Mouse (Mus musculus): ENCODE measurements around the gene Tff3.

Tff3 gene

DNA sequence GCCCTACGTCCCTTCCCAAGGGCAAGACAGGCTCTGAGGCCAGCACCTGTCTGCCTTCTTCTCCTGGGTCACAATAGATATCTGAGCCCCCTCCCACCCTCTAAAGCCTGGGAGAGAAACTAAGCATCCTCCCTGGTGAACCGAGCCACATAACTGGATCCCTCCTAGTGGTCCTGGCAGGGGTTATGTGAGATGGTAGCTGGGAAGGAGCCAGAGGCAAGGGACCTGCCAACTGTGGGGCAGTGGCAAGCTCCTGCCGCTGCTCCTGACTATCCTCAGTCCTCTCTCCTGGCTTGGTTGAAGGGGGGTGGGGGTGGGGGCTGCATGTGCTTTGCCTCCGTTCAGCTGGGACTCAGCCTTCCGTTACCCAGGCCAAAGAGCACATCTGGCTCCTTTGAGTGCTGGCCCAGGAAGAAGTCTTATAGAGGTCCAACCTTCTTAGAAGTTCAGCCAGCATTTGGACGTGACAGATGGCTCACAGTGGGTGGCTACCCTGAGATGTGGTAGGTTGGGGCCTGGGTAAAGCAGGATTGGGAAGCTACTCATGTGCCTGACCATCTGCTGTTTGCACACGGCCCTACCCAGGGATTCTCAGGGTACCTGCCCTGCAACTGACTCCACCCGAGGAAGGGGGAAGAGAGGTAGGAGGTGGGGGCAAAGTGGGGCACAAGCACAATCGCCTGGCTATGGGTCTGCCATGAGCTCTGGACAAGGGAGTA is 3.7 kb downstream of the Tff3 start:
- in situ Hi-C loops (cut with MboI, MseI), result no loop called here

DNA sequence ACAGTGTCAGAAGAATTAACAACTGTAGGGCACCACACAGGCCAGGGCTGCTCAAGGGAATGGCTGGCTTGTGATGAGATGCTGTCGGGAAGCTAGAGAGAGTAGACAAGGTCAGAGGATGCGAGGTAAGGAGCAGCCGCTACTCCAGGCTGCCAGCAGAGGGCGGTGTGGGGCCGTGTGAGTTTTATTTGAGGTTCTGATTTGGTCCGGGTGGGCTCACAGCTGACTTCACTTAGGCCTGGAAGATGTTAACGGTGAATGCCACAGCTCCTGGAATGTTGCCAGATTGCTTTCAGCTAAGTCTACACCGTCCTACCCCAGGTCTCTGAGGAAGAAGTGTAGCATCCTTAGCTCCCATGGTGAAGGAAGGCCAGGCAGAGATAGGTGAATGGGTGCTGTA is 7.5 kb downstream of the Tff3 start:
- in situ Hi-C loops (cut with MboI, MseI), result no loop called here

DNA sequence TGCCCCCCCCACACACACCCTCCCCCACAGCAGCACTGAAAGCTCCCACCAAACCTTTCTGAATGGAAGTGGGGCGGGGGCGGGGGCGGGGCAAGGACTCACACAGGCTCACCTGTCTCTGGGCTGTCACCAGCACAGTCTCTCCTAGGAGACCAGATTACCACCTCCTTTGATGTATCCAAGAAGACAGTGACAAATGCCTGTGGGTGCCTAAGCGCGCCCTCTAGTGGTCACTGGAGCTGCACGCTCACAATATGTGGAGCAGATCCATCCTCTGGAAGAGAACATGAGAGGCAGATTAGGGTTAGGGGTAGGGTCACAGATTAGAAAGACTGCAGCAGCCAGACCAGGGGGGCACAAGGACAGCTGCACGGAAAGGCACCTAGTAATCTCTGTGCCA is 10.0 kb downstream of the Tff3 start:
- in situ Hi-C loops (cut with MboI, MseI), result no loop called here

DNA sequence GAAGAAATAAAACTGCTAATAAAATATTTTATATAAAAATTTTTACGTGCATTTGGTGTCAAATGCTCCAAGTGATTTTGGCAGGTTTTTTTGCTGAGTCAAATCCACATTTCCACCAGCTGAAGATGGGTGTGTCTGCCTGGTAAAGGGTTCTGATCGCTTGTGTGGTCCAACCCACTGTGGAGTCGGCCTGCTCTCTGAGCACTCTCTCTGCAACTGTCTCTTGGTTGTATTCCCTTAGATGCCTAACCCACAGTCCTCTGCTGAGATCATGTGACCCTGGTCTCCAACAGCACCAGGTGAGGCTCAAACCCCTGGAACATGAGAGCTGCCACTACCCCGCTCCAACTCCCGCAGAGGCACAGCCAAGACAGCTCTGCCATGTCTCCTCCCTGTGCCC is 11.5 kb downstream of the Tff3 start:
- in situ Hi-C loops (cut with MboI, MseI), result no loop called here

DNA sequence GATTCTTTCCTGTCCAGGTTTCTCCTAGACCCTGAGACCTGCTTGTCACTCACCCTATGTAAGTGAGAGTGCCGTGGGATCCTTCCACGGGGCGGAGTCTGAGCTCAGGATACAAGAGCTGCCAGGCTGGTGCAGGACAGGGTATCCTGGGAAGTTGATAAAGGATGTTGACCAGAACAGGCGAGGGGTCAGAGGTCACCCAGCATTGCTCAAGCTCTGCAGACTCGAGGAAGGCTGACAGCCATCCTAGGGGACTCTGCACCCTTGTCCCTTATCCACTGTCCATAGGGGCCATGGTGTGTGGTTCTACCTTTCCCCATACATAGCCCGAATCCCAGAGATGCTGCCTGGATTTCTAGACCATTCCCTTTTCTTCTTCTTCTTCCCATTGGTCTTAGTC is 13.4 kb downstream of the Tff3 start:
- in situ Hi-C loops (cut with MboI, MseI), result no loop called here

DNA sequence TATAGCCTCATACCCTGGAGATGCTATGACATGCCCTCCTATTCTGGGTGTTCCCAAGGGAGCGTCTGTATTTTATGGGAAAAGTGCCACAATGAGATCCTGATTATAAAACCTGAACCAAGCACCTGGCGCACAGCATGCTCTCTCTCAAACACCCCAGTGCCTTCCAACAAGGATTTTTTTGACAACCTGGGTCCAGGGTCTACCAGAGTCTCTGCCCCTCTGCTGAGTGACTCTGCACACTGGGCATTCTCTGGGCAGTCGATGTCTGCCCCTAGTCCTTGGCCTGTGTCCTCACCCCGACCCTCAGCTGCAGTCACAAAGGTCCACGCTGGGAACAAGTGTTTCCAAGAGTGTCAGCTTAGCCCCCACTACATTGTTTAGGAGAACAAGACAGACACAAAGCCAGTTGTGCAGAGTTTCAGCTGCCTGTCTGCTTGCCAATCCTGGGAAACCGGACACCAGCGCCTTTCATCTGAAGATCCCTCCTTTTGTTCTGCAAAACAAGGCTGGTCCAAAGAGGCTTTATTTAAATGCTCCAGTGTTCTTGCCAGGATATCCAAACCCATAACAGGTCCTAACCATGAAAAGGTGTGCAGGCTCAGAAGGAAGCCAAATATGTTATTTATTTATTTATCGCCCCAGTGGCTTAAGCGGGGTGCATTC is 16.1 kb downstream of the Tff3 start:
- in situ Hi-C loops (cut with MboI, MseI), result loop anchor here (5.0 kb wide), 1 partner anchor 101 kb away; no protein-coding TSS in a partner anchor

DNA sequence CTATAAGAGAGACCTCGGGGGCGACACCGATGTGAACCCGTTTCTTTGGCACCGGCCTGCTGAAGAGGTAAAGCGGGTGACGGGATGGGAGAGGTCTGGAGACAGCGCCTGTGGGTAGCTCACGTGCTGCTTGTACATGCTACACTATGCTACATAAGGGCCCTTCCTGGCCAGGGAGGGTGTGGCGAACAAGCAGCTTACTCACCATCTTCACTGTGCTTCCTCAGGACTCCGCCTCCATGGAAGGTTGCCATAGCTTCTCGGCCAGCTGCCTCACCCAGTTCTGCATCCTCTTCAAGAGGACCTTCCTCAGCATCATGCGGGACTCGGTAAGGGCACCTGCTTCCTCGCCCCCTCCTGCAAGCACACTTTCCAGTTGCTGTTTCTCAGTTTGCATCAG is 21.1 kb downstream of the Tff3 start:
- in situ Hi-C loops (cut with MboI, MseI), result no loop called here

DNA sequence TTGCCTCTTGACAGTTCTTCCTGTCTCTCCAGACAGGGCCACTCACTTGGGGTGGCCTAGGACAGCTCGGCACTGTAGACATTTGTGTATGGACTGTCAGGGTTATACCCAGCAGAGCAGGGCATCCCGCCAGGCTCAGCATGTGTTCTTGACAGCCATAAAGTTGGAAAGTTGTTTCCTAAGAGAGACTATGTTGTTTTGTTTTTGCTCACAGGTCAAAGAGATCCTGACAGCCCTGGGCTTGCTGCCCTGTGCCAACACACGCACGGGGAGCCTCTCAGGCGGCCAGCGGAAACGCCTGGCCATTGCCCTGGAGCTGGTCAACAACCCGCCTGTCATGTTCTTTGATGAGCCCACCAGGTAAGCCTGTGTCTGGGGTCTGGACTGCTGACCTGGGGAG is 25.6 kb downstream of the Tff3 start:
- in situ Hi-C loops (cut with MboI, MseI), result no loop called here

DNA sequence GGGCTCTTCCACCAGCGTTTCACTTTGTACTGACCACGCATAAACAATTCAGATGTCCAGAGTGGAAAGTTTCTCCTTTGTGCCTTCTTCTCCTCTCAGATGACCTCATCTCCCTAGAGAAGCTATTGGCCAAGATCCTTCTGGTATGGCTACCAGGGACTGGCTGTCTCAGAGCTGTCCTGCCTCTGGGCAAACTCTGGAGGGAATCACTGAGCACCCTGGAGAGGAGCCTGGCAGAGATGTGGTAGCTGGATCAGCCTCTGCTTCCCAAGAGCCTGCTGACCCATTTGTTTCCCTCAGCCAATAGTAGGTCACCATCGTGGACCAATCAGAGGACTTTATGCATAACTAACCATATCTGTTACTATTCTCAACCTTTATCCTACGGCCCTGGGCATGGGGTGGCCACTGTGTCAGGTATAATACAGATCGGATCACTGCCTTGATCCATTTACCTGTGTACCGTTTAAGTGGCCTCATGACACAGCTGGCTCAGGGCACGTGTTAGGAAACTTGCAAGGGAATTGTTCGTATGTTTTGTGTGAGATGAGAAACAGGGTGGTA is 26.4 kb downstream of the Tff3 start:
- in situ Hi-C loops (cut with MboI, MseI), result no loop called here

DNA sequence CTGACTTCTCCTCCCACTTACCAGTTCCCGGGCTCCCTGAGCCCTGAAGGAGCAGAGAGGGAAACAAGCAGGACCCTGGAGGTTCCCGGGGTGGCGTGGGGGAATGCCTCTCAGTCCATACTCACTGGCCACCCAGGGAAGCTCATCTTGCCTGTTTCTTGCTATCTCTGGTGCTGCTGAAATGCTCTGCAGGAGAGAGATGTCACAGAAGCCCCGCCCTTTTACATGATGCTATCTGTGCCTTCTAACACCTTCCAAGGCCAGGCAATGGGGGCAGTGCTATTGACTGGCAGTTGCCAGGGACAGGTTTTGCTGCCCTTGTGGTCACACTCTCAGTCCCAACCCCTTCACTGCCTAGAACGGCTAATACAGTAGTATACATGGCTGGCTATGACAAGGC is 30.7 kb downstream of the Tff3 start:
- in situ Hi-C loops (cut with MboI, MseI), result loop anchor here (10.0 kb wide), 1 partner anchor 964 kb away; no protein-coding TSS in a partner anchor

DNA sequence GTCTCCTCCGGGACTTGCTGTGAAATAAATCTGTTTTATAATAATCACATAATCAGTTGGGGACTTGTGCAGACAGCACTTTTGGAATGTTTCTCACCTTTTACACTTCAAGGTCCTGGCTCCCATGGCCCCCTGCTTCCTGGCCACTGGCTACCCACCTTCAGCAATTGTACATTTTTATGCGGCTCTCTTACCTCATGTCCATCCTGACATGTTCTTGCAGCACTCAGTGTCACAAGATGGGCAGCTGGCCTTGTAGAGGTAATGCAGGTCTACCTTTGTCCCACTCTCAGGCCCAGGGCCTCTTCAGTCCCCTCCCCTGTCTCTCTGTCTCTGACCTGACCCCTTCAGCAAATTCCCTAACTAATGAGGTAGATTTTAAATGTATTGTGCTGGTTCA is 32.6 kb downstream of the Tff3 start:
- in situ Hi-C loops (cut with MboI, MseI), result loop anchor here (10.0 kb wide), 1 partner anchor 962 kb away; no protein-coding TSS in a partner anchor

DNA sequence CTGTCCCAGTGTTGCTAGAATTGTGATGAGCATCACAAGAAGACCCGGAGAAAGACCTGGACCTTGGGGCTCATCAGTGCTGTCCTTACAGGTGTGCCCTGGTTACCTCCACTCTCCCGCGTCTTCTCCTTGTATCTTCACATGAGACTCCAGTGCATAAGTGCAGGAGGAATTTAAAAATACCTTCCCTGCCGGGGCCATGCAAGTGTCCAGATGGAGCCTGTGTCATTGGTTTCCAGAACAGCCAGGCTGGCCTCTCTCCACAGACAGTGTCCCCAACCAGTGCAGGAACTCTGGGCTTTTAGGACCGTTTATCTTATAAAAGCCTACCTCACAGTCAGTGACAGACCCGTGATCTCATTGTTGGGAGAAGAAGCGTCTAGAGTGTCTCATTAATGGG is 33.9 kb downstream of the Tff3 start:
- in situ Hi-C loops (cut with MboI, MseI), result loop anchor here (10.0 kb wide), 1 partner anchor 961 kb away; no protein-coding TSS in a partner anchor

DNA sequence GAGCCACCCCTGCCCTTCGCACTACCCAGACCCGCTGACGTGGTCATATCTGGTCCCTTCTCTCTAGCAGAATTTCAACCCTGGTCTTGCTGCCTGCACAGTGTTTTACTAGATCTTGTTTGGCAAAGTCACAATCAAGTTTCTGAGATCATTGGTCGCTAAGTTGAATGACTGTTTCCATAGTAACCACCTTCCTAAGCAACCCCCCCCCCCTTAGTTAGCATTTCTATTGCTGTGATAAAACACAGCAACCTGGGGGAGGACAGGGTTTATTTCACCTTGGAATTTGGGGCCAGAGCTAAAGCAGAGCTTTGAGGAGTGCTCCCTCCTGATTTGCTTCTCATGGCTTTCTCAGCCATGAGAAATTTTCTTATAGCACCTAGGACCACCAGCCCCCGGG is 34.7 kb downstream of the Tff3 start:
- in situ Hi-C loops (cut with MboI, MseI), result loop anchor here (10.0 kb wide), 1 partner anchor 960 kb away; no protein-coding TSS in a partner anchor

DNA sequence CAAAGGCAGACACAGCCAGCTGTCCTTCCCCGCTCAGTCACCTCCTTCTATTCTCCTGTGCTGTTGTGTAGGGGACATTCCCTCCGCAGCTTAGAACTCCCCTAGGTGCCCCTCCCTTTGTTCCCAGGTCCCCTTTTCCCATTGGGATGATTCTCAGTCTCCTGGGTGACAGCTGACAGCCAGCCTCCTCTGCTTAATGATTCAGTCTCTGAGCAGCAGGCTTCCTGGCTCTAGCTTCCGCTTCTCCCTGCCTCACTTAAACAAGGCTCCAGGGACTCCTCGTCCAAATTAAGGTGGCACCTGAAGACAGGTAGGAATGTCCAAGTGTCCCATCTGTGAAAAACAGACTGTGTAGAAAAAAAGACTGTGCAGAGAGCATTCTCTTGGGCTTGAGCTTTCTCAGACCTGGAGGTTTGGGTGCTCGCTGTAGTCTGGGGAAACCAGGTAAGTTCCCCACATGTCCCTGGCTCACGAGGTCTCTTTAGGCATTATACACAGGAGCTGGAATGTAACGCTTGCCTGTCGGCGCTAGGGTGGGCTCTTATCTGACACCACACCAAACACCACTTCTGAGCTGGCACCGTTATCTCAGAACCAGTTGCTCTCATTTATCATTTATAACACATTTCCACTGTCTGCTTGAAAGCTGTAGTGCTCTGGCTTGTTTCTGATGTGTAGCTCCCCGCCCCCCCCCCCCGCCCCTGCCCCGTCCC is 38.3 kb downstream of the Tff3 start:
- in situ Hi-C loops (cut with MboI, MseI), result loop anchor here (10.0 kb wide), 1 partner anchor 956 kb away; no protein-coding TSS in a partner anchor

DNA sequence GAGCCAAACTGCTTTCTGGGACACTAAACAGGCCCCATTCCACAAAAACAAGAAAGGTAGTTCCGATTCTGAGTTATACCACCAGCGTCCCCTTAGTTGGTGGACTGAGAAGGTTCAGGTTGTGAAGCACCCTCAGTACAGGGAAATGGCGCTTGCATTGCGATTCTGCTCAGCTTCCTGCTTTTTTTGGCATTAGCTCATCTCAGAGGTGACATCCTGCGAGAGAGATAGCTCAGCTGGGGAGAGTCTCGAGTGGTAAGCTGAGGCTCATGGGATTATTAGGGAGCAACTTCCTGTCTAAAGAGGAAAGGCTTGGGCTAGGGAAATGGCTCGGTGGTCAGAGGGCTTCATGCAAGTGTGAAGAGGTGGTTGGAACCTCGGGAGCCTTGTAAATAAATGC is 39.6 kb downstream of the Tff3 start:
- in situ Hi-C loops (cut with MboI, MseI), result loop anchor here (10.0 kb wide), 1 partner anchor 955 kb away; no protein-coding TSS in a partner anchor

DNA sequence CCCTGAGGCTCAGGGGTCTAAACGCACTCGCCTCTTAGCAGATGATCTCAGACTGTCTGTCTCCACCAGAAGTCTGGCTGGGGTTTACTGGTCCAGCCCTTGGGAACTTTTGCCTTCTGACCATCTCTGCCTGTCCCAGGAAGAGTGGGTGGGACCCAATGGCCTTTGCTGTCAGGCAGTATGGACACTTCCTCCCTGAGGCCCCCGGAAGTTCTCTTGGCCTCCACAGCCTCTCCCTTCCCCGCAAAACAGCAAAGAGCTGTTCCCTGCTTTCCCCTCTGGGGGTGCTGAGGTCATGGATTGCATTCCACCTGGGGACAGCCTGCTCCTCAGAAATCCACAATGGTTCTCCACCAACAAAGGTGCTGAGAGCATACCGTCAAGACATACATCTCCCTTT is 40.7 kb downstream of the Tff3 start:
- in situ Hi-C loops (cut with MboI, MseI), result no loop called here

DNA sequence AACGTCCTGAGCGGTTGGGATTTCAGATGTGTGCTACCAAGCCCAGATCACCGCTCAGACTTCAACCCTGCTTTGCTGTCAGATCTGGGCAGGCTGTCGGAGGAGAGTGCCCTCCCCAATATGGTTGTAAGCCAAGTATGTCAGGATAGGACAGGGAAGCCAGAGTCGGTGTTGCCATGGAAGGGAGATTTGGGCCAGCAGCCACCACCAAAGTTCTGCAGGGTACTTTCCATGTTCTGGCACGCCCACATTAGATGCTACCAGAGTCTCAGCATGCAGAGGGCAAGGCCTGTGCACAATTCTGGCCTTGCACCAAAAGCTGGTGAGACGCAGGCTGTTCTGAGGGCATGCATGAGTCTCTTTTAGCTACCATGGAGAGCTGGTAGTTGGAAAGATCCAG is 43.2 kb downstream of the Tff3 start:
- in situ Hi-C loops (cut with MboI, MseI), result no loop called here

DNA sequence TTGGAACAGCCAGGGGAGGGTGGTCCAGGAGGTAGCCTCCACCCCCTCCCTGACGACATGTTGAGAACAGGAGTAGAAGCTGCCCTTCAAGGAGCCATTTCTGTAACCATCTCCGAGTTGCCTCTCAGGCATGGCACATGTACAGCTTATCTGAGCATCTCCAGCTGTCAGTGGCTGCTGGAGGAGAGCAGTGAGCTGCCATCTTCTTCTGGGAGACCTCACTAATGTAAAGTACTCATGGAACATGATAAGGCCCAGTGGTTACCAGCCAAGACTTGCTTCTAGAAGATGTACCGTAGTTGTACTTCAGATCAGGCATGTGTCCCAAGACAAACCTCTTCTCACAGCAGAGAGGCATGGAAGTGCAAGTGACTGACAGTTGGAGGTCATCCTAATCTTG is 43.9 kb downstream of the Tff3 start:
- in situ Hi-C loops (cut with MboI, MseI), result no loop called here

DNA sequence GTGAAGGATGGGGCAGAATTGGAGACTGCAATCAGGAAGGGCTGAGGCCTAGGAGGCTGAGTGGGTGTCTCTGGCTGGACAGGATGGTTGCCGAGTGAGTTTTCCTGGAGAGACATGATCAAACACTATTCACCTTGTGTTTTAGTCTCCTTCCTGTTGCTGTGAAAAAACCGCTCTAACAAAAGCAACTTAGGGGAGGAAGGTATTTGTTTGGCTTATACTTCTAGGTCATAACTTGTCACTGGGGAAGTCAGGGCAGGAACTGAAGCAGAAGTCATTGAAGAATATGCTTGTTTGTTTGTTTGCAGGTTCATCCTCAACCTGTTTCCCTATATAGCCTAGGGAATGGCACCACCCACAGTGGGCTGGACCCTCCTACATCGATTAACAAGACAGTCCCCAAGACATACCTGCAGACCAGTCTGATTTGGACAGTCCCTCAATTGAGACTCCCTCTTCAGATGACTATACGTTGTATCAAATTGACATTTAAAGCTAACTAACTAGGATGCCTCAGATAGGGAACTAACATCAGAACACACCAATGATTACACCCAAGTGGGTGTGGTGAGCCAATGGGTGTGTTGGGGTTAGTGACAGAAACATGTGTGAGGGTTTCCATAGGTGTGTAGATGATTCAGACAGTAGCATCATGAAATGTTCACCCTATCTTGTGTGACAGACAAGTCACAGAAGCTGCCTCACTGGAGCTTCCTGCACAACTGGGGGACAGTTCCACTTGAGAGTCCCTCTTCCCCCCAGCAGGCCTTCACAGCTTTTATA is 47.0 kb downstream of the Tff3 start:
- in situ Hi-C loops (cut with MboI, MseI), result no loop called here

DNA sequence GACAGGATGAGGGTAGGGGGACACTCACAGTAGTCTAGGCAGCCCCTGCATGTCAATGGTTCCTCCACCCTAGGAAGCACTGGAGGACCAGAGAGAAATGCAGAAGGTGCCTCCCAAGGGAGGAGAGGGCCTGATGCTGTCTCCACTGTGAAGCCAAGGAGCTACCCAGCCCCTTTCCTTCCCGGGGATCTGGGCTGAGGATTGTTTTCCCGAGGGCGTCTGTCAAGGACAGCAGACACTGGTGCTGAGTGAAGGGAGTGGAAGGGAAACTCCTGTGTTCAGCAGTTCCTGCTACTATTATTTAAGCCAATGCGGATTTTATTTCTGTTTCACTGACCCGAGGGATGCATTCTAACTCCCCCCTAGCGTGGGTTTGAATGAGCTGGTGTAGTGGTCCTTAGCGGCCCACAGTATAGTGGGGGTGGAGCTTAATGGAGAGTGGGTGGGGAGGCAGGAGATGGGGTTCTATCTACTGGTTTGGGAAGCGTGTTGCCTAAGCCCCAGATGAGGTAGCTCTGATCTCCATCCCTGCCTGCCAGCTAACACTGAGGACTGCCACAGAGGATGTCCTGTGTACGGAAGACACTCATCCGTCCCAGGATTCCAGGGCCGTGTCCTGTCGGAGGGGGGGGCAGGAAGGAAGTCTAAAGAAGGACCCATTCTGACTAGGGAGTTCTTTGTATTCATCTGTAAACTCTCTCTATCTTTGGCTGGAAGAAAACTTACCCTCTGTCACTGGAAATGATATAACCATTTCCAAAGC is 50.2 kb downstream of the Tff3 start:
- in situ Hi-C loops (cut with MboI, MseI), result no loop called here

DNA sequence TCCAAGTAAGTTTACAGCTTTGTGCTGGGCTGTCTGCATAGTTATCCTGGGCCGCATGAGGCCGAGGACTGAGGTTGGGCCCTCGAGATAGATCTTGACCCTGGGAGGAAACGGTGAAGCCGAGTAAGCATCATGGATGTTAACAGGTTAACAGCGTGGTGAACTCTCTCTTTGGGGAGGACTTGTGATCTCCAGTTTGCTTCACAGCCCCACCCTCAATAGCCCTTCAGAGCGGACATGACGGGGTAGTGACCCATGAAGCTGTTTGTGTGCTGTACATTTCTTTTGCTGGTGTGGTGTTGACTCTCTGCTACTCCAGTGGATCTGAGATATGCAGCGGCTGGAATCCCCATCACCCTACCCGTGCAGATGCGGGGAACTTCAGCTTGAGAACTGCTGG is 50.9 kb downstream of the Tff3 start:
- in situ Hi-C loops (cut with MboI, MseI), result no loop called here
